Comparison of ENCODE assay signal across 15 mouse cellular contexts in genomic region chr12:4908391-4908790, GRCm38 (mm10). TPM values are rescaled to one million over a fixed set of nuclear protein-coding genes. Genes with fewer than 3 reads are reported as not detected.
A peak's percentile ranks its signal among the peaks of the same experiment; 100 is the strongest.
DNase-seq lines count a peak whose midpoint lies in the region; ATAC-seq and TF ChIP-seq lines count a peak whose summit lies in the region.
"Had no signal": no experiment of that assay in that cellular context is flagged by ENCODE, and none has a peak within 500 bp of the region (broad histone marks: within the 10 kb centered on the region; RNA-seq: fewer than 3 reads in every experiment).

No protein-coding gene starts in this region.

- no peaks in the 10 kb centered on the region for H3K9me3 ChIP-seq in hindbrain, embryonic 10.5 days
- no peaks in the 10 kb centered on the region for H3K9me3 ChIP-seq in hindbrain, embryonic 16.5 days (ENCODE audit: control insufficient read depth, low read length)
- no peaks in the 10 kb centered on the region for H3K9me3 ChIP-seq in neural tube, embryonic 15.5 days (replicated peaks)
- H3K9me3 ChIP-seq: heart, embryonic 12.5 days; midbrain, embryonic 12.5 days had no signal

- no peak for DNase-seq in hindbrain, embryonic 10.5 days (ENCODE audit: low spot score)
- no peak for DNase-seq in neural tube, embryonic 10.5 days (ENCODE audit: extremely low spot score, low spot score)
- DNase-seq in R1 (ENCODE audit: low read depth, low spot score): peak; percentile 71
- DNase-seq in embryo, embryonic 10 days (ENCODE audit: low spot score): no peak
- DNase-seq: adrenal gland, postnatal 25 days; gastrocnemius, adult 2 months; kidney, postnatal 25 days; layer of hippocampus, postnatal 36 days; lung, adult 18-20 months; right cerebral cortex, postnatal 25 days had no signal

- no peak for TF ChIP-seq POLR2A in myocyte (IDR thresholded peaks at IDR 0.05; ENCODE audit: insufficient read length, low read depth)

- H3K27me3 ChIP-seq in hindbrain, embryonic 10.5 days (ENCODE audit: insufficient read depth, poor library complexity, severe bottlenecking): no peaks in the 10 kb centered on the region
- H3K27me3 ChIP-seq in hindbrain, embryonic 16.5 days (replicated peaks; ENCODE audit: control insufficient read depth, insufficient read depth, low read length): no peaks in the 10 kb centered on the region
- H3K27me3 ChIP-seq in neural tube, embryonic 15.5 days (replicated peaks): no peaks in the 10 kb centered on the region
- H3K27me3 ChIP-seq in myocyte (ENCODE audit: control insufficient read depth, insufficient read depth, insufficient read length): no peaks in the 10 kb centered on the region
- H3K27me3 ChIP-seq: heart, embryonic 12.5 days; midbrain, embryonic 12.5 days had no signal

- H3ac ChIP-seq in myocyte (ENCODE audit: control insufficient read depth, insufficient read length): no peak overlapping the region

- H3K4me1 ChIP-seq in hindbrain, embryonic 10.5 days (replicated peaks): 0 out of 2 replicates have a peak, but pooled peaks cover 8% of the 10 kb centered on the region
- peaks cover 3% of the 10 kb centered on the region for H3K4me1 ChIP-seq in hindbrain, embryonic 16.5 days (ENCODE audit: control insufficient read depth, insufficient read depth, low read depth, low read length)
- peaks cover 13% of the 10 kb centered on the region for H3K4me1 ChIP-seq in neural tube, embryonic 15.5 days
- H3K4me1 ChIP-seq: heart, embryonic 12.5 days had no signal

- ATAC-seq in hindbrain, embryonic 16.5 days: no peak
- ATAC-seq in neural tube, embryonic 15.5 days (ENCODE audit: low FRiP score): no peak

- 93% methylated on average over 7 of the region's 7 CpGs for WGBS in hindbrain, embryonic 10.5 days
- WGBS in hindbrain, embryonic 16.5 days: 91% methylated on average over 7 of the region's 7 CpGs
- 91% methylated on average over 7 of the region's 7 CpGs for WGBS in neural tube, embryonic 15.5 days

- peak overlapping the region; percentile 78 for H3K4me3 ChIP-seq in hindbrain, embryonic 10.5 days
- H3K4me3 ChIP-seq in hindbrain, embryonic 16.5 days (ENCODE audit: low read length): no peak overlapping the region; the same call in 1 of the 2 replicates
- H3K4me3 ChIP-seq in neural tube, embryonic 15.5 days (replicated peaks): 0 out of 2 replicates have a peak overlapping the region, but pooled peaks have one; percentile 85
- H3K4me3 ChIP-seq in myocyte: peak overlapping the region; percentile 31

- H3K27ac ChIP-seq in hindbrain, embryonic 10.5 days: peak overlapping the region; percentile 94; the same call in 1 of the 2 replicates
- no peak overlapping the region for H3K27ac ChIP-seq in hindbrain, embryonic 16.5 days (ENCODE audit: low read depth, low read length)
- no peak overlapping the region for H3K27ac ChIP-seq in neural tube, embryonic 15.5 days (replicated peaks)

- no peak overlapping the region; the same call in 1 of the 2 replicates for H3K4me2 ChIP-seq in hindbrain, embryonic 16.5 days (ENCODE audit: low read length)
- H3K4me2 ChIP-seq in neural tube, embryonic 15.5 days: peak overlapping the region; percentile 76; the same call in 1 of the 2 replicates
- peak overlapping the region; percentile 77 for H3K4me2 ChIP-seq in myocyte (ENCODE audit: low read depth)

- peaks cover 3% of the 10 kb centered on the region for H3K79me2 ChIP-seq in myocyte (ENCODE audit: control insufficient read depth, insufficient read depth)

- no peaks in the 10 kb centered on the region for H3K36me3 ChIP-seq in hindbrain, embryonic 10.5 days
- no peaks in the 10 kb centered on the region for H3K36me3 ChIP-seq in hindbrain, embryonic 16.5 days (ENCODE audit: control insufficient read depth, insufficient read depth, low read length)
- H3K36me3 ChIP-seq in neural tube, embryonic 15.5 days: no peaks in the 10 kb centered on the region
- no peaks in the 10 kb centered on the region for H3K36me3 ChIP-seq in myocyte (ENCODE audit: control insufficient read depth, insufficient read depth)
- H3K36me3 ChIP-seq: heart, embryonic 12.5 days; midbrain, embryonic 12.5 days had no signal

- H3K9ac ChIP-seq in hindbrain, embryonic 16.5 days (ENCODE audit: low read depth, low read length): no peak overlapping the region
- H3K9ac ChIP-seq in neural tube, embryonic 15.5 days (replicated peaks): no peak overlapping the region

TF ChIP-seq in myocyte, 11 proteins besides CTCF, POLR2A, EP300 and RAD21:
- TF ChIP-seq POLR2AphosphoS2 (IDR thresholded peaks at IDR 0.05; ENCODE audit: insufficient read length, low read depth): no peak
- no peak for TF ChIP-seq MYOG (IDR thresholded peaks at IDR 0.05; ENCODE audit: control insufficient read depth in 1 of 3, insufficient read depth in 1 of 3, insufficient read length in 2 of 3, low read depth in 2 of 3)
- no peak for TF ChIP-seq MYOD1 (IDR thresholded peaks at IDR 0.05; ENCODE audit: control insufficient read depth in 1 of 3, insufficient read length in 2 of 3, low read depth in 2 of 3)
- TF ChIP-seq SRF (IDR thresholded peaks at IDR 0.05; ENCODE audit: control insufficient read depth, insufficient read length, low read depth): no peak
- TF ChIP-seq E2F4 (IDR thresholded peaks at IDR 0.05; ENCODE audit: insufficient read depth): no peak
- no peak for TF ChIP-seq REST (IDR thresholded peaks at IDR 0.05; ENCODE audit: insufficient read depth, insufficient read length)
- no peak for TF ChIP-seq MAX (IDR thresholded peaks at IDR 0.05; ENCODE audit: low read depth)
- TF ChIP-seq TCF12 (IDR thresholded peaks at IDR 0.05; ENCODE audit: insufficient read depth, poor library complexity, severe bottlenecking): no peak
- TF ChIP-seq USF1 (IDR thresholded peaks at IDR 0.05; ENCODE audit: low read depth): no peak
- TF ChIP-seq TCF3 (IDR thresholded peaks at IDR 0.05; ENCODE audit: insufficient read length, low read depth): no peak
- TF ChIP-seq CEBPB (IDR thresholded peaks at IDR 0.05; ENCODE audit: insufficient read depth, poor library complexity, severe bottlenecking): no peak

RNA-seq across cellular contexts. Expression of gene Ubxn2a, which starts 0.9 kb away (rescaled TPM):
- 17.3 and 20.6 TPM in 2 replicates for polyA plus RNA-seq in hindbrain, embryonic 10.5 days (2016; fragmentation: Nextera tagmentation; extraction: Ambion mirVana)
- 43.1 and 47.5 TPM in 2 replicates for polyA plus RNA-seq in hindbrain, embryonic 16.5 days (2015; fragmentation: Nextera tagmentation; extraction: Ambion mirVana)
- polyA plus RNA-seq in neural tube, embryonic 15.5 days (2015; fragmentation: Nextera tagmentation; extraction: Ambion mirVana): 45.4 and 51.6 TPM in 2 replicates
- 4.9 TPM for polyA plus RNA-seq in myocyte (2012; fragmentation: generic; extraction: Trizol)

RNA-seq across cellular contexts. Expression of gene Atad2b, which starts 8.8 kb away (rescaled TPM):
- polyA plus RNA-seq in hindbrain, embryonic 10.5 days (2016; fragmentation: Nextera tagmentation; extraction: Ambion mirVana): 10.9 and 12.8 TPM in 2 replicates
- 5.9 and 6.7 TPM in 2 replicates for polyA plus RNA-seq in hindbrain, embryonic 16.5 days (2015; fragmentation: Nextera tagmentation; extraction: Ambion mirVana)
- polyA plus RNA-seq in neural tube, embryonic 15.5 days (2015; fragmentation: Nextera tagmentation; extraction: Ambion mirVana): 8.3 and 8.5 TPM in 2 replicates
- polyA plus RNA-seq in myocyte (2012; fragmentation: generic; extraction: Trizol): 3.7 TPM

RNA-seq across cellular contexts. Expression of gene Mfsd2b, which starts 34.2 kb away (rescaled TPM):
- polyA plus RNA-seq in hindbrain, embryonic 10.5 days (2016; fragmentation: Nextera tagmentation; extraction: Ambion mirVana): 4.1 and 4.7 TPM in 2 replicates
- polyA plus RNA-seq in hindbrain, embryonic 16.5 days (2015; fragmentation: Nextera tagmentation; extraction: Ambion mirVana): 2.5 and 2.6 TPM in 2 replicates
- polyA plus RNA-seq in neural tube, embryonic 15.5 days (2015; fragmentation: Nextera tagmentation; extraction: Ambion mirVana): 1.9 and 2.2 TPM in 2 replicates
- 0.07 TPM for polyA plus RNA-seq in myocyte (2012; fragmentation: generic; extraction: Trizol)
